Mouse (Mus musculus): ENCODE measurements around the gene Terb2.

The Terb2 gene

DNA sequence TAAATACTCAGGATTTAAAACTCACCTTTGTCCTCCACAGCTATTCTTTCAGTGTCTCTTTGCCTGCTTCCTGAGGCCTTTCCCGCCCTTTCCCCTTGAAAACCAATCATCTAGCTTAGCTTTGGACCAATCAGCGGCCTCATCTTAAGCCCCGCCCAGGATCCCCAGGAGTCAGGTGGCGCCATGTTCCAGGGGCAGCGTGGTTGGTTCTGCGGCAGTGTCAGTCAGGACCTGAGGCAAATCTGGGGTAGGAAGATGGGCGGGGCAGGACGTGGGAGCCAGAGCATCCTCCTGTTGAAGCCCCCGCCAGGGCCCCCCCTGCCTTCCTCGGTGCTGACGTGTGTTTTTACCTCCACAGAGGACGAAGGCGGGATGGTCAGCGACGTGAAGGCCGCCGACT lies at the start of gene Terb2, which contains the start of gene Patl2:
Terb2 (plus strand) TSS at position 167 of the 400 bp plus-strand sequence.
Patl2 (minus strand) TSS at position 84 of the 400 bp plus-strand sequence.
- DNase-seq = no peak

DNA sequence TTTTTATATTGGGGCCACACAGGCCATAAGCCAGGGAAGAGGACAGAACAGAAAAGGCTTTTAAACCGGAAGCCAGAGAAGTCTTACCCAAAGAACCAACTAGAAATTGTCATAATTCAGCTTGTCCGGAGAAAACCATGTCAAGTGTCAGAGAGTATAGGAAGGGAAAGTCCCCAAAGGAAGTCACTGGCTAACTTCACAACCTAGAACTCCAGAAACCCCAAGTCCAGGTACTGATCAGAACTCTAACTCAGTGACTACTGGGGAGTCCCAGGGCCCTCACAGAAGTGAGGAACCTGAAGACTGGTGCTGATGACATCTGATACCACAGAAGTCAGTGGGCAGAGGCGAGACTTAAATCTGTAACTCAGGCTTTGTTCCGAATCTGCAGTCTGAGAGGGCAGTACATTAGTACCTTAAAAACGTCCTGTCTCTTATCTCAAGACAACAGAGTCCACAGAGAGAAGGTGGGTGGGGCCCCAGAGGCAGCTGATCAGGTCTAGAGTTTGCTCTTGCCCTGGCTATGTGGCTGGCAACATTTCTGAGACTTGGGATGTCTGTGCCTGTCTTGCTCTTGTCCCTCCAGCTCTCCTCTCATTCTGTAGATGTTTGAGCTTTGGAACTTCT lies 48.1 kb upstream of the Terb2 start:
- DNase-seq = no peak

DNA sequence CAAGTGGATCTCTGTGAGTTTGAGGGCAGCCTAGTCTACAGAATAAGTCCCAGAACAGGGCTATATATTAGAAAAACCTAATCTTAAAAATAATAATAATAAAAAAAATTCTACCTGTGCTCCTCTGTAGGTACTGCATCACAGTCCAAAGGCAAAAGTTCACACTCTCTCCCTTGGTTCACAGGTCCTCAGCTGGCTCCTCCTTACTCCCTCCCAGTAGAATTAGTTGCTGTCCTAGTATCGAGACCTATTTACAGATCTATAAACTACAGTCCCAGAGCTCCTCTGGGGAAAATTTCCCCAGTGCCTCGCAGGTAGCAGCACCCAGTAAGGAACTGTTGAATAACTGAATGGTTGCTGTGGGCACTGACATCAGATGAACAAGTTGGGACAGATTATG lies 45.3 kb upstream of the Terb2 start:
- no peak for DNase-seq

DNA sequence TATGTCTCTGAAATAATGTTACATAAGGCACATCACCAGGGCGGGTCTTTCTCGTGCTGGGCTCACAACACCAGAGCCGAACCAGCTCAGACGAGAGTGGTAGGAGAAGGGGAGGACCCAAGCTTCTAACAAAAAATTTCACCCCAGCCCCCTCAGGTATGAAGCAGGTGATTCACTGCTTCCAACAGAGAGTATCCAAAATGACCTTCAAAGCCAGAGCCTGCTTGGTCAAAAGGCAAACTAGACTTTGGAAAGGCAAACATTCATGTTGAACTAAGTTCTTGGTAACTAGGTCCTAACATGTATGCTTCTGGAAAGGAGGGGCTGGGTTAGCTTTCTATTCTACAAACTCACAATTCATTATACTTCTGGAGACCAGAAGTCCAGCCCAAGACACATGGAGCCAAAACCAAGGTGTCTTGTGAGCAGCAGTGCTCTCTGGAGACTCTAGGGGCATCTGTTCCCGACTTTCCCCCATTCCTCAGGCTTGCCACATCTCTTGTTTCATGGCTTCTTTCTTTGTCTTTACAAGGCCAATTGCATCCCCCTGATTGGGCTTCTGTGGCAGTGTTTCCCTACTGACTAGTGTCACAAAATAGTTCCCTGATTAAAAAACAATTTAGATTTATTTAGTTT lies 44.6 kb upstream of the Terb2 start:
- DNase-seq = no peak

DNA sequence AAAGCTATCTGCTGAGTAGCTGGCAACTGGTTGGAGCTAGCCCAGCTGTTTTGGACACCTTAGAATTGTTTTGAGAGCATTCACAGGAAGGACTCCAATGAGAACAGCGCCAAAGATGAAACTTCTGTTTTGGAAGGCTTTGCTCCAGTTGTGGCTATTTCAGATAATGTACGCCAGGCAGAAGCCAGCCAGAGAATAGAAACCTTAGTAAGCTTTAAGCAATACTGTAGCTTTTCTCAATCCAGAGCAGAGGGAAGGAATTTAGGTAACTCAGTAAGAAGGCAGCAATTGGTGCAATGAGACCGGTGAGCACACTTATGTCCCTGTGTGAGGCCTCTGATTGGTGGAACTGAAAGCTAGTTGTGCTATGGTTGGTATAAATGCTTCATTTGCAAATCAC lies 43.0 kb upstream of the Terb2 start:
- no peak for DNase-seq

DNA sequence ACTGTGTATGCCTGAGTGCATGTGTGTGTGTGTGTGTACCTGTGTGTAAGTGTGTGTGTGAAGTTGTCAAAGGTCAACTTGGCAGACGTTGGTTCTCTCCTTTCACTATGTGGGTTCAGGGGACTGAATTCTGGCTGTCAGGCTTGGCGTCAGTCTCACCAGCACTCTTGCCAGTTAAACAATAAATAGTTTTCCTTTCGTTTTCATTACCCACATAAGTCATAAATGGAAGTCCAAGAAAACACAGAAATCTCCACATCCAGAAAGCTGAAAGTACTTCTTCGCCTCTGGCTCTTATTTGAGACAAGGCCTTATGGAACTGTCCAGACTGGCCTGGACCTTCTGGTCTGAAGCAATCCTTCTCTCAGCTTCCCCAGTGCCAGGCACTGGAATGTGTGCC lies 40.3 kb upstream of the Terb2 start:
- DNase-seq = peak in 1 of 2 experiments; percentile 31

DNA sequence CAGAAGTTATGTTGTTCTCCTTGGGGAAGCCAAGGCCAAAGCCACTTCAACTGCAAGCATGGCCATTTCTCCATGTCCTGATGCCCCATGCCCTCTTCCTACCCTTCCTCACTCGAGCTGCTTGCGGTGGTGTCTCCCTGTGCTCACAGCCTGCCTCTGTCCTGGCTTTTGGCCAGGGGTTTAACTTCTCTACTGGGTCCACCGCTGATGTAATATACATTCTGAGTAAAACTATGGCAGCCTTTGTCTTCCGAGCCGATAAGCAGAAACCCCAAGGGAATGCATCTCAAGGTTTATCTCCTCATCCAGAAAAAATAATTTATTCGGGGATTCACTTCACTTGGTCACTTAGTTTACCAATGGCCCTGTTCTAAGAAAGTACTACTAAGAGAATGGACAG lies 39.4 kb upstream of the Terb2 start:
- DNase-seq = peak; percentile 33 to 44

DNA sequence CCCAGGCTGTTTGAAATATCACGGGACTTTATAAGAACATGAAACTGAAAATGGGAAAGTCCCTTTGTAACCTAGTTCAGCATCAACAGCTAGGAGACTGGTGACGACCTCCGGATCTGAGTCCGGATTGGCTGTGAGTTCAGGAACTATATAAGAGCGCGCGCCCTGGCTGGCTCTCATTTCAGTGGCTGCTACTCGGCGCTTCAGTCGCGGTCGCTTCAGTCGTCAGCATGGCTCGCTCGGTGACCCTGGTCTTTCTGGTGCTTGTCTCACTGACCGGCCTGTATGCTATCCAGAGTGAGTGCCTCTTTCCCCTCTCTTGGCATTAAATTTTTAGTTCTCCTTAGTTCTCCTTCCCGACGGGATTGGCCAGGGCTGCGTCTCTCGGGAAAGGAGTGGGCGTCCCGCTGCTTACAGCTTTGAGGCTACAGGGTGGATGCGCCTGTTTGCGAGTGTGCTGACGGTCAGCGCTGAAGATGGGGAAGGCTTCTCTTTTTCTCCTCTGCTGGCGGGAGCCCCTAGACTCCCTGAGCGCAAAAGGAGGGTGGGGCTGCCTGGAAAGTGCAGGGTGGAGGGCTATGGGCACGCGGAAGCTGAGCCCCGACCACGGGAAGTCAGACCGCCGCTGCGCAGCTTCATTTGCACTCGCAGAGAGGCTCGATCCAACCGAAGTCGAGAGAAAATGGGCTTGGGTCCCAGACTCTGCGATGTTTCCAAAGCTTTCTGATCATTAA lies 38.4 kb upstream of the Terb2 start, which contains the start of gene B2m:
B2m (plus strand) TSS at position 179 of the 734 bp plus-strand sequence.
- DNase-seq = peak; percentile 96 to 97

DNA sequence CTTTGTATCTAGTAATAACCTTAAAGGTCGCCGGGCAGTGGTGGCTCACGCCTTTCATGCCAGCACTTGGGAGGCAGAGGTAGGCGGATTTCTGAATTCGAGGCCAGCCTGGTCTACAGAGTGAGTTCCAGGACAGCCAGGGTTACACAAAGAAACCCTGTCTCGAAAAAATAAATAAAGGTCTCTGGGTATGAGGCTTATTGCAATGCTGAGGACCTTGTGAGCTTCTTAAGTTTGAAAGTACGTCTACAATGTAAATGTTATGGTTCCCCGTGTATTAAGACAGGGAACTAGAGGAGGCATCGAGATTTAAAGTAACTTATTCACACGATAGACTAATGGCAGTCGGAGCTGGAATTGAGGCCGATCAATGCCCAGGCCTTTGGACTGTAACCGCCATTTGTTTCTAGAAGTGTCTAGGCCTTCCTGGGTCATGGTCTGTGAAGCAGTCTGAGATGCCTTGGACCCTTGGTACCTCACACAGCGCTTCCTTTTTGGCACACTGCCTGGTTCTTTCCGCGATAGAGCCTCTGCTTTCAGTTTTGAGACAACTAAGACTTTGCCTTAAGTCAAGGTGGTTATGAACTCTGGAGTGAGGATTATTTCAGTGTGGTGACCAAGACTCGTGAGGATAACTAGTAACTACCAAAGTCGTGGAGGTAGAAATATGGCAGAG lies 37.7 kb upstream of the Terb2 start:
- DNase-seq = peak; percentile 81 to 82

DNA sequence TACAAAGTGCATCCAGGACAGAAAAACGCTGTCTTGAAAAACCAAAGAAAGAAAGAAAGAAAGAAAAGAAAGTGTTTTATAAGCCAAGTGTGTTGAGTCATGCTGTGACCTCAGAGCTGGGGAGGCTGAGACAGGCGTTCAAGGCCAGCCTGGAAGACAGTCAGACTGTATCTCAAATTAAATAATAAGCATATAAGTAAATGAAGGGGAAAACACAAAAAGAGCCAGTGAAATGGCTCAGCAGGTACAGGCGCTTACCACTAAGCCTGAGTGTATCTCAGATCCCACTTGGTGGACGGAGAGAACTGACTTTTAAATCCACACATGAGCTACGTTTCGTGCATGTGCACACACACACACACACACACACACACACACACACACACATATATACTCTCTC lies 36.8 kb upstream of the Terb2 start:
- DNase-seq = peak; percentile 17 to 36

DNA sequence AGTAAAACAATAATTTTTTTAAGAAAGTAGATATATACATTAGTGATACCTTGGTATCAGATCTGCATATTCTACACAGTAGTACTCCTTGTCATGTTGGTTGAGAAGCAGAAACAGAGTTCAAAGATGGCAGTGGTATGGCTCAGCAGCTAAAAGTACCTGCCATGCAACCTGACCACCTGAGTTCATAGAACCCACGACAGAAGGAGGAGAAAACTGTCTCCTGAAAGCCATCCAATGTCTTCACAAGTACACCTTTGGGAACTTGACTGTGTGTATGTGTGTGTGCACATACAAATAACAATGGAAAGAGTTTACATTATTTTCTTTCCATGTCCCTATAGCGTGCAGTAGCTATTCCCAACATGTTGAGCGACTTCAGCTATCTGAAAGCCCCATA lies 36.4 kb upstream of the Terb2 start:
- DNase-seq = no peak

DNA sequence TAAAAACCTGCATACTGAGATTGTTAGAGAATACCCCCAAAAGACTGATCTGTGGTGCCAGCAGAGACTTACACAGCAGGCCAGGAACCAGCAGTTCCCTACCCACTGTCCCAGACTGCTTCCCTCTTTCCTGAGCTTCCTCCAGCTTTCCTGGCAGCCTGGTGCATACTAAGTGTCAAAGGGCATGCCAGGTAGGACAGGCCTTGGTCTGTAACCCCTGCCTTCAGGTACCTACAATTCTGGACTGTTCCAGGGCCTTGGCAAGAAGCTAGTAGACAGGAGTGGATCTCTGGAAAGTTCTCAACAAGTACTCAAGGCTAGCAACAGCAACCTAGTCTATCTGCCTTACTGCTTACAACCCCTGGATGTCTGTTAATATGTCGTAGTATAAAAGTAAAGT lies 34.9 kb upstream of the Terb2 start:
- DNase-seq = no peak

DNA sequence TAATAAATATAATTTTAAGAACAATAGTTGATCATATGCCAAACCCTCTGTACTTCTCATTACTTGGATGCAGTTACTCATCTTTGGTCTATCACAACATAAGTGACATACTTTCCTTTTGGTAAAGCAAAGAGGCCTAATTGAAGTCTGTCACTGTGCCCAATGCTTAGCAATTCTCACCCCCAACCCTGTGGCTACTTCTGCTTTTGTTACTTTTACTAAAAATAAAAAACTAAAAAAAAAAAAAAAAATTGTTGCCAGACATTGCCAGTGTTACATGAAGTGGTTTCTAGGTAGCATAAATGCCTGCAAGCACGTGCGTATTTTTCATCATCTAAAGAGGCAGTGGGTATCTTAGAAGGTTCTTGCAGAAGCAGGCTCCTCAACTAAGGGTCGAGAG lies 33.2 kb upstream of the Terb2 start:
- DNase-seq = no peak

DNA sequence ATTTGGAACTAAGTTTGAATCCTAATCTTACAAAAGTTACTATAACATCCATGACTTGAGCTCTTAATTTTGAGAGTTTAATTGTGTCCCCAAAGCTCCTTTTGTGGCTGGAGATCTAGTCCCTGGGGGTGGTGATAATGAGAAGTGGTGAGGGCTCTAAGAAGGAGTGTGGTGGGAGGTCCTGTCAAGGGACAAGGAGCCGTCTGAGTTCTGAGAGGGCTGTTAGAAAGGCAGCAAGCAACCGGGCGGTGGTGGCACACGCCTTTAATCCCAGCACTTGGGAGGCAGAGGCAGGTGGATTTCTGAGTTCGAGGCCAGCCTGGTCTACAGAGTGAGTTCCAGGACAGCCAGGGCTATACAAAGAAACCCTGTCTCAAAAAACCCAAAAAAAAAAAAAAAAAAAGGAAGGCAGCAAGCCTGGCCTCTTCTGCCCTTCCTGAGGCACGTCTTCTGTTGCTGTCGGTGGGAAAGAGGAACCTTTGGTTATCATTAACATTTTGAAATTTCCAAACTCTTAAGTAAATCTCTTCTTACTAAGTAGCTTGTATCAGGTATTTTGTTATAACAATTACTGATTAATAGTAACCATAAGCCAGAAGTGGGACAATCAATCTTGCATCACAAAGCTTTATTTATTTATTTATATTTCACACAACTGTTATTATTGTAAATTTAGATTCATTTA lies 32.2 kb upstream of the Terb2 start:
- no peak for DNase-seq

DNA sequence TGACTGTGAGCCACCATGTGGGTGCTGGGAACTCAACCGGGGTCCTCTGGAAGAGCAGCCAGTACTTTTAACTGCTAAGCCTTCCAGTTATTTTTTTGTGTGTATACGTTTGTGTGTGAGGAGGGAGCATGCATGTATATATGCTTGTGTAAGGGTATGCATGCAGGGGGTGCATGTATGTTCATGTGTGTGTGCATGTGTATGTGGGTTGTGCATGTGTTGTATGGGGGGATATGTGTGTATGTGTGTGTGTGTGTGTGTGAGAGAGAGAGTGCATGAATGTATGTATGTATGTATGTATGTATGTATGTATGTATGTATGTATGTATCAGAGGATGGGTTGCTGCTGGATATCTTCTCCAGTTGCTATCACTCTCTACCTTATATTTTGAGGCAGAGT lies 31.6 kb upstream of the Terb2 start:
- no peak for DNase-seq

DNA sequence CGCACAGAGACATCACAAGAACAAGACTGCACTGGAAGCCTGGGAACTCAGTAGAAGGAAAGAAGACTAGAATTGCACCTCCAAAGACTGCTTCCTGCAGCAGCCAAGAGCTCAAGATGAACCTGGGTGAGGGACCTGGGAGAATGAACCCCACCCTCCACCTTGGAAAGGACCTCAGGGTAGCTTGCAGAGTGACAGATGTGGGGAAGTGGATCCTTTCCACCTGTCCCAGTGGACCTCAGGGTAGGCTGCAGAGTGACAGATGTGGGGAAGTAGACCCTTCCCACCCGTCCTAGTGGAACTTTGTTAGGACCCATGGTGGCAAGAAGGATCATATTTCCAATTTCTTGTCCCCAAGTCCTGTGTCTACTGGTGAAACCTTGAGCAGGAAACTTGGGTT lies 30.8 kb upstream of the Terb2 start:
- DNase-seq = peak in 1 of 2 experiments; percentile 25

DNA sequence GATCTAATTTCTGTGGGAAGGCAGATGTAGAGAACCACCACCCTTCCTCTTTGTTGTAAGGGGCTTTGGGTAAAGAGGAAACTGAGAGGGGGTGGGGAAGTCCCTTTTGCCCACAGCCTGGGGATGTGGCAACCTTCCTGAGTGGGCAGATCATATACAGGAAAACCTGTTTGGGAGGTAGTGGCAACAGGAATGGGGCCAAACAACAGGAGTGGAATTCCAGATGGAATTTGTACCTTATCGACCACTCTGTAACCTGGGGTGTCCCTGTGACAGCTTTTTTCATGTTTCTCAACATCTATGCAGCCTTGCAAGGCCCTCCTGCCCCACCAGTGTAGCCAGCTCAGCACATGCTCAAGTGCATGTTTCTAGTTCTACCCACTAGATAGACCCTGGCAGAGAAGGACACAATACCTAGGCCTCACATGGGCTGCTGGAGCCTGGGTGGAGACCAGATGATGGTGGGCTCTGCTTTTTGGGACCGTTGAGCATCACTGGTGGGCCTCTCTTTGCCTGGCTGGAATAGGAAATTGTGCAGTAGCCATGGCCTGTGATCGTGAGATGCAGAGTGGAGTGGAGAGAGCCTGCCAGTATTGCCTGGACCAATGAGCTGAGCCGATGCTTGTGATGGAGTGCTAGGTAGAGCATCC lies 29.9 kb upstream of the Terb2 start:
- DNase-seq = peak in 1 of 2 experiments; percentile 29

DNA sequence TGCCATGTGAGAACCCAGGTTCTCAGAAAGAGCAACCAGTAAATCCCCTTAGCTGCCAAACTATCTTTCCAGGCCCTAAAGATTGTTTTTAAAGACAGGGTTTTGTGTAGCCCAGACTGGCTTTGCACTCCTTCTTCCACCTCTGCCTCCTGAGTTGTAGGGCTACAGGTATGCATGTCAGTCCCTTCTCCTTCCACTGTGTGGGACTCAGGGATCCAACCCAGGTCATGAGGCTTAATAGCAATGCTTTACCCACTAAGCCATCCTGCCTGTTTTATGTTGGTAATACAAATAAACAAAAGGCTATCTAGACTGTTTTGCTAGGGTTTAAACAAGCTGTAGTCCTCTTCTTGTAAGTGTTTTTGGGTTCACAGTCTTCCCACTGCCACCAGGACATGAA lies 28.5 kb upstream of the Terb2 start:
- DNase-seq = no peak

DNA sequence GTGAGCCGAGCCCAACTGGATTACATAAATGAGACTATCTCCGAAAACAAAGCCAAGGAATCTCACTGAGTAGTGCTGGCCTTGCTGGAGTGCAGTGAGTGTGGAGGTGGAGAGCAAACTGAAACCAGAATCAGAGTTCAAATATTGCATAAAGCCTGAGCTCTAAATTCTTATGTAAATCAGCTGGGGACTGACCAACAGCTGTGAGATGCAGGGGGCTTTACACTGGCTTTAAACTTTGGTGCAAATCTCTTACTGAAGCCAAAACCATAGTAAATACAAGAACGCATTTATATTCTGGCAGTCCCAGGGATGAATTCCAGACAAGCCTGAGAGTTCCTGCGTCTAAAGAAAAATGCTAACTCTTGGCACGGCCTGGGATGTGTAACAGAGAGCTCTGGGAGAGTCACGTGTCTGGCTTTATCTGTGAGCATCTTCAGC lies 27.7 kb upstream of the Terb2 start:
- DNase-seq = no peak

DNA sequence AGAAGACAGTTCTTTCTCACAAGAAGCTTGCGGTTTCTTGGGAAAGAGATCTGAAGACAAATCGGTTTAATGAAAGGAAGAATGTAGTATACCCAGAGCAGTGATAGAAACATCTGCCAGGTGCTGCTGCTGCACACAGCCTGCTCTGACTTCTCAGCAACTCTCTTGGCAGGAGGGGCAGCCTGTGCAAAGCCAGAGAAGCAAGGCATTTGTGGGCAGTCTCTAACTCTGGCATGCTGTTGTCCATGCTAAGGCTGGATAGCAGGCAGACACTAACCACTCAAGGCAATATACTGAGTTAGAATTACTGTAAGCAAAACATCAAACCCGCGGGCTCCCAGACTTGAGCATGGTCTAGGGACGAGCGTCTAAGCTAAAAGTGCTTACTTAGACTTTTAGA lies 26.4 kb upstream of the Terb2 start:
- no peak for DNase-seq

DNA sequence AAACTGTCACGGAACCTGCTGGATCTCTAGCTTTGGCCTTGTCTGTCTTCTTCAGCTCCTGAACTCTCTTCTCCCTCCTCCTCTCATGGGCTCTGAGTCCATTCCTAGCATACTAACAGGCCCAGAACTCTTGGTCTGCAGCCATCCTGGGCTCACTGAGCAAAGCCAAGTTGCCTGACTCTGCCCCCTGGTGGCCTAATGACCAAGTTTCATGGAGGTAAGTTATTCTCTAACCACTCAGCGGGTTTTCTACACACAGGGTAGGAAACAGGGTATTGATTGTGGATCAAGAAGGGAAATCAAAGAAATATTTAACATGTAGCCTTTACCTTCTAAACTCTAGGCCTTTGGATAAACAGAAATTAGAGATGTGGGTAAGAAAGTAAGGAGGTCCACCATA lies 25.4 kb upstream of the Terb2 start, which contains the start of gene Trim69:
Trim69 (plus strand) TSS at position 21 of the 400 bp plus-strand sequence.
- peak; percentile 89 to 92 for DNase-seq

DNA sequence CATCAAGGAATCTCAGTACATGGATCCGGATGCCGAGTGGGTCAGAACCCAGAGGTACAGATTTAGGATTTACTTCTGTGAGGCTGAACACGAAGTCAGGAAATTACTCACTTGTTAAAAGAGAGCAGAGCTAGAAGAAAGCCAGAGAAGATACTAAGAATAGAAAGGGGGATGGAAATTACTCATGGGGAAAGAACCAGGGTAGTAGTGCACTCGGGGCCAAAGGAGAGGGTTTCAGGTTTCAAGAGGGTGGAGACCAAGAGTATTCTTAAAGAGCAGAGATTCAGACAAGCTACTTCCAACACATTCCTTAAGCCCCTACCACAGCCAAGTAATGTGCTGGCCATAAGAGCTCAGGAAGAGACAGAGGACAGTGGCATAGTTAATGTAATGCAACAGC lies 24.5 kb upstream of the Terb2 start:
- DNase-seq = no peak
